13 mouse cellular contexts compared by ENCODE assay signal in genomic region chr12:51001096-51001495, GRCm38 (mm10).
DNase-seq lines count a peak whose midpoint lies in the region; ATAC-seq and TF ChIP-seq lines count a peak whose summit lies in the region.
"Had no signal": no experiment of that assay in that cellular context is flagged by ENCODE, and none has a peak within 500 bp of the region (broad histone marks: within the 10 kb centered on the region; RNA-seq: fewer than 3 reads in every experiment).

No protein-coding gene starts in this region.

- peaks cover 19% of the 10 kb centered on the region for H3K4me1 ChIP-seq in kidney, embryonic 15.5 days
- peaks cover 22% of the 10 kb centered on the region for H3K4me1 ChIP-seq in embryonic facial prominence, embryonic 10.5 days
- peaks cover 19% of the 10 kb centered on the region; the same call in 1 of the 2 replicates for H3K4me1 ChIP-seq in hindbrain, postnatal 0 days (ENCODE audit: insufficient read depth, low read length)
- H3K4me1 ChIP-seq in midbrain, embryonic 14.5 days (ENCODE audit: control insufficient read depth, insufficient read depth, low read length), result peaks cover 28% of the 10 kb centered on the region
- no peaks in the 10 kb centered on the region for H3K4me1 ChIP-seq in heart, embryonic 10.5 days
- H3K4me1 ChIP-seq: liver, embryonic 15.5 days had no signal

- no peaks in the 10 kb centered on the region for H3K27me3 ChIP-seq in kidney, embryonic 15.5 days
- H3K27me3 ChIP-seq in embryonic facial prominence, embryonic 10.5 days (replicated peaks; ENCODE audit: low read depth, poor library complexity, severe bottlenecking), result peaks cover 33% of the 10 kb centered on the region
- no peaks in the 10 kb centered on the region for H3K27me3 ChIP-seq in hindbrain, postnatal 0 days (ENCODE audit: insufficient read depth, low read length)
- H3K27me3 ChIP-seq in midbrain, embryonic 14.5 days (ENCODE audit: control insufficient read depth, insufficient read depth, low read length), result peaks cover 46% of the 10 kb centered on the region
- no peaks in the 10 kb centered on the region for H3K27me3 ChIP-seq in heart, embryonic 10.5 days (ENCODE audit: insufficient read depth, poor library complexity, severe bottlenecking)
- H3K27me3 ChIP-seq: liver, embryonic 15.5 days had no signal

- H3K27ac ChIP-seq in kidney, embryonic 15.5 days, result peak overlapping the region; percentile 51
- H3K27ac ChIP-seq in embryonic facial prominence, embryonic 10.5 days (replicated peaks), result 0 out of 2 replicates have a peak overlapping the region, but pooled peaks have one; percentile 51
- peak overlapping the region; percentile 3 for H3K27ac ChIP-seq in hindbrain, postnatal 0 days
- H3K27ac ChIP-seq in midbrain, embryonic 14.5 days (replicated peaks; ENCODE audit: low read depth, low read length), result peak overlapping the region; percentile 79
- H3K27ac ChIP-seq in heart, embryonic 10.5 days, result no peak overlapping the region
- H3K27ac ChIP-seq: liver, embryonic 15.5 days had no signal

- peak overlapping the region; percentile 47 for H3K4me2 ChIP-seq in kidney, embryonic 15.5 days
- no peak overlapping the region for H3K4me2 ChIP-seq in hindbrain, postnatal 0 days (ENCODE audit: low read depth, low read length)
- H3K4me2 ChIP-seq in midbrain, embryonic 14.5 days (ENCODE audit: low read length), result no peak overlapping the region; the same call in 1 of the 2 replicates
- H3K4me2 ChIP-seq: liver, embryonic 15.5 days had no signal

- WGBS in kidney, embryonic 15.5 days, result 39% methylated on average over 4 of the region's 4 CpGs
- WGBS in embryonic facial prominence, embryonic 10.5 days, result 51% methylated on average over 4 of the region's 4 CpGs
- WGBS in hindbrain, postnatal 0 days, result 40% methylated on average over 4 of the region's 4 CpGs
- WGBS in midbrain, embryonic 14.5 days, result 41% methylated on average over 4 of the region's 4 CpGs
- WGBS in heart, embryonic 10.5 days, result 69% methylated on average over 4 of the region's 4 CpGs

- H3K4me3 ChIP-seq in kidney, embryonic 15.5 days (replicated peaks), result no peak overlapping the region
- no peak overlapping the region for H3K4me3 ChIP-seq in embryonic facial prominence, embryonic 10.5 days
- H3K4me3 ChIP-seq in hindbrain, postnatal 0 days (ENCODE audit: low read length), result no peak overlapping the region
- H3K4me3 ChIP-seq in midbrain, embryonic 14.5 days (replicated peaks; ENCODE audit: low read depth, low read length), result no peak overlapping the region
- no peak overlapping the region for H3K4me3 ChIP-seq in heart, embryonic 10.5 days
- H3K4me3 ChIP-seq: liver, embryonic 15.5 days had no signal

- DNase-seq in kidney, postnatal 10 days, result no peak
- DNase-seq in embryonic facial prominence, embryonic 10.5 days (ENCODE audit: low spot score), result no peak
- peak; percentile 3 for DNase-seq in hindbrain, postnatal 0 days (ENCODE audit: low spot score)
- peak; percentile 24 for DNase-seq in midbrain, embryonic 14.5 days
- no peak for DNase-seq in heart, embryonic 10.5 days (ENCODE audit: low spot score)
- no peak for DNase-seq in gastrocnemius, adult 18-20 months (ENCODE audit: low spot score)
- DNase-seq: cerebellum, adult 9-10 months; heart, postnatal 14 days; kidney, postnatal 36 days; thymus, postnatal 25 days had no signal

- no peak for TF ChIP-seq CTCF in hindbrain, postnatal 0 days (IDR thresholded peaks at IDR 0.05; ENCODE audit: low read depth)

- H3K9me3 ChIP-seq in kidney, embryonic 15.5 days (replicated peaks), result no peaks in the 10 kb centered on the region
- H3K9me3 ChIP-seq in embryonic facial prominence, embryonic 10.5 days, result no peaks in the 10 kb centered on the region
- no peaks in the 10 kb centered on the region for H3K9me3 ChIP-seq in hindbrain, postnatal 0 days (ENCODE audit: low read length)
- H3K9me3 ChIP-seq in midbrain, embryonic 14.5 days (ENCODE audit: control insufficient read depth, low read length), result no peaks in the 10 kb centered on the region
- H3K9me3 ChIP-seq in heart, embryonic 10.5 days, result no peaks in the 10 kb centered on the region
- H3K9me3 ChIP-seq: liver, embryonic 15.5 days had no signal

- ATAC-seq in kidney, embryonic 15.5 days (replicated peaks; ENCODE audit: low FRiP score), result no peak
- ATAC-seq in hindbrain, postnatal 0 days, result no peak
- ATAC-seq in midbrain, embryonic 14.5 days (ENCODE audit: low FRiP score, low TSS enrichment), result no peak
- ATAC-seq in monocyte, adult 5-6 weeks (replicated peaks; ENCODE audit: insufficient number of reproducible peaks, low FRiP score, low TSS enrichment, poor library complexity, severe bottlenecking), result no peak

- H3K36me3 ChIP-seq in kidney, embryonic 15.5 days, result no peaks in the 10 kb centered on the region
- no peaks in the 10 kb centered on the region for H3K36me3 ChIP-seq in embryonic facial prominence, embryonic 10.5 days (replicated peaks)
- H3K36me3 ChIP-seq in hindbrain, postnatal 0 days (ENCODE audit: insufficient read depth, low read length), result no peaks in the 10 kb centered on the region
- H3K36me3 ChIP-seq in midbrain, embryonic 14.5 days (ENCODE audit: control insufficient read depth, insufficient read depth, low read length), result no peaks in the 10 kb centered on the region
- H3K36me3 ChIP-seq in heart, embryonic 10.5 days, result no peaks in the 10 kb centered on the region
- H3K36me3 ChIP-seq: liver, embryonic 15.5 days had no signal

- no peak overlapping the region for H3K9ac ChIP-seq in kidney, embryonic 15.5 days
- H3K9ac ChIP-seq in hindbrain, postnatal 0 days (replicated peaks; ENCODE audit: low read length), result no peak overlapping the region
- H3K9ac ChIP-seq in midbrain, embryonic 14.5 days (replicated peaks; ENCODE audit: low read length), result no peak overlapping the region
- H3K9ac ChIP-seq: liver, embryonic 15.5 days had no signal

Comparison
In these comparisons a context has a peak if more than half of its experiments do, and no peak if none do; other contexts are left out.
1. DNase-seq: peak in hindbrain, postnatal 0 days (single experiment) and midbrain, embryonic 14.5 days (single experiment); none in kidney, postnatal 10 days (single experiment), embryonic facial prominence, embryonic 10.5 days (single experiment), heart, embryonic 10.5 days (single experiment) and gastrocnemius, adult 18-20 months (single experiment).